Mouse (Mus musculus) gastrocnemius, adult 2 months (tissue): ENCODE measurements around the gene Foxp4. TPM values are rescaled to one million over a fixed set of nuclear protein-coding genes. Genes with fewer than 3 reads are reported as not detected.

Experiments
- DNase-seq: peaks from one replicate; pipeline ENCODE4 v3.0.0; 2022
- H3K27ac ChIP-seq: fragments of 200-600 bp; 2 replicates; pipeline ENCODE4 v1.8.1; 2022; ENCODE audit warnings: mild to moderate bottlenecking
- H3K4me3 ChIP-seq: fragments of 200-600 bp; 2 replicates; pipeline ENCODE4 v1.8.1; 2022; ENCODE audit warnings: mild to moderate bottlenecking, moderate library complexity
- CTCF ChIP-seq: fragments of 200-600 bp; IDR thresholded peaks from 2 replicates; pipeline ENCODE4 v1.8.1; 2022; ENCODE audit warnings: antibody characterized with exemption, mild to moderate bottlenecking, moderate library complexity
- intact Hi-C: fragments of 180-260 bp; cut with DNase I; formaldehyde crosslinking; loops from one replicate; pipeline ENCODE4 v1.15.1; 2025
- total RNA-seq, 2 experiments: library from RNA; stranded (reverse); gene quantifications; 2 replicates each; pipeline ENCODE4 v1.2.3; 2021

The Foxp4 gene
- total RNA-seq, 2 experiments from 2014 or later, result 7.3 to 7.9 TPM

DNA sequence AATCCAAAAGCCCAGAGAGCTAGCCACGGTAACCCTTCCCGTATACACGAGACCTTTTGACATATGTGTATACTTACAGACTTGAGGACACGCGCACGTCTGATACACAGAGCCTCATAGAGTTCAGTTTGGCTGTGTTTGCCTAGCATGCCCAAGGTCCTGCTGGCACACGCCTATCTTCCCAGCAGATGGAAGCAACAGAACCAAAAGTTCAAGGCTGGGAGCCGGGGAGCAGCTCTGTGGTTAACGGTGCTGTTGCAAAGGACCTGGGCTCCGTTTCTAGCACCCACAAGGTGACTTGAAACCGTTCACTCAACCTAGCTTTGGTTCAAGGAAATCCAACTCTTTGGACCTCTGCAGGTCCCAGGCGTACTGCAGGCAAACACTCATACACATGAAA, 25.0 kb upstream of the Foxp4 start:
- intact Hi-C loops, result no loop called here
- Histone ChIP-seq H3K4me3 (no peak overlapping the region), H3K27ac (no peak overlapping the region)
- TF ChIP-seq CTCF, result no peak
- DNase-seq, result no peak

DNA sequence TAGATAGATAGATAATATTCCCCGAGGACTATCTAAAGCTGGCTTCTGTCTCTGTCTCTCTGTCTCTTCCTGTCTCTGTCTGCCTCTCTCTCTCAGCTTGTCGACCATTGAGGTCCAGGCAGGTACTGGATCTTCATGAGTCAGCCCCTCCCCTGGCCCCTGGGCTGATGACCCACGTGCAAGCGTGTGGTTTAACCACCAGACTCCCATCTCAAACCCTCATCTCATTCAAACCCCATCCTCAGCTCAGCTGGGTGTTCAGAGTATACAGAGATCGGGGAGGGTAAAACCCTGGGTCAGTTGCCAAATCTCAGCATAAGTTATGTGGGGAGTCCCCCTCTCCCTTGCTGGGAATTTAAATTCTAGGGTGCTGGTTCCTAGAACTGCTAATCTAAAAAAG, 24.3 kb upstream of the Foxp4 start:
- DNase-seq, result no peak
- no peak overlapping the region for H3K27ac ChIP-seq
- H3K4me3 ChIP-seq, result no peak overlapping the region
- intact Hi-C loops, result no loop called here
- TF ChIP-seq CTCF, result no peak

DNA sequence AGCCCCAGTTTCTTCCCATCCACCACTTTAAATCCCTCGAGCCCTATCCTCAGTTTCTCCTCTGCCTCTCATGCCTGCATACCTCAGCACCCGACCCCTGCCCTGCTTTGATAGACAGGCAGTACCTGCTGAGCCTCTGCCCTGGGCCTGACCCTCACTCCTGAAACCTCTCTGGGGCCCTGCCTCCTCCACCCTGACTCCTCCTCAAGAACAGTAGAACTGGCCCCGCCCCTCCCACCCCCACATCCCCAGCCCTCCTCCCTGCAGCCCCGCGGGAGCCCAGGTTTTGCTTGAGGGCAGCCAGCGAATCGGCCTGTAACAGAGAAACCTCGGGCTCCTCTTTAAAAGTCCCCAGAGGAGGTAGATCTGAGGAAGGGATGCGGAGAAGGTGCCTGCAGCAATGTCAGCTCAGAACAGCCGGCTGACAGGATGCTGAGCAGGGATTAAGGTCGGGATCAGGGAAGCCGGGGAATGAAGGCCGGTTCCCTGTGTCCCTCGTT, 22.5 kb upstream of the Foxp4 start:
- intact Hi-C loops, result no loop called here
- DNase-seq, result no peak
- Histone ChIP-seq H3K4me3 (0 out of 2 replicates have a peak overlapping the region, but pooled peaks have one; percentile 24), H3K27ac (no peak overlapping the region)
- TF ChIP-seq CTCF, result no peak

DNA sequence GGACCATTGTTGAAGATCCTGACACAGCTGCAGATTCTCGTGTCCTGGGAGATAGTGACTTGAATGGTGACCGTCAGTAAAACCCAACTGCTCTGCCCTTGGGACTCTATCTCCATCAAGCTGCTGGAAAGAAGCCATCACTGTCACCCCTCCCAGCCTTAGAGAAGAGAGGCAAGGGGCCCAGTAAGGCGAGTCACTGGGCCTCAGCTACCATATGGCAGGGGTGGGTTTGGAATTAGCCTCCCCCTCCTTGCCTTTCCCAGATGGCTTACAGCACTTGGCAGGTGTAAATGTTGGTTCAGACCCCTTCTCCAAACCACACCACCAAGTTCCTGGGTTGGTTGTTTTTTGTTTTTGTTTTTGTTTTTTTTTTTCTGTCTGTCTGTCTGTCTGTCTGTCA, 21.7 kb upstream of the Foxp4 start:
- no peak for TF ChIP-seq CTCF
- Histone ChIP-seq H3K4me3 (no peak overlapping the region), H3K27ac (no peak overlapping the region)
- intact Hi-C loops, result no loop called here
- DNase-seq, result no peak

DNA sequence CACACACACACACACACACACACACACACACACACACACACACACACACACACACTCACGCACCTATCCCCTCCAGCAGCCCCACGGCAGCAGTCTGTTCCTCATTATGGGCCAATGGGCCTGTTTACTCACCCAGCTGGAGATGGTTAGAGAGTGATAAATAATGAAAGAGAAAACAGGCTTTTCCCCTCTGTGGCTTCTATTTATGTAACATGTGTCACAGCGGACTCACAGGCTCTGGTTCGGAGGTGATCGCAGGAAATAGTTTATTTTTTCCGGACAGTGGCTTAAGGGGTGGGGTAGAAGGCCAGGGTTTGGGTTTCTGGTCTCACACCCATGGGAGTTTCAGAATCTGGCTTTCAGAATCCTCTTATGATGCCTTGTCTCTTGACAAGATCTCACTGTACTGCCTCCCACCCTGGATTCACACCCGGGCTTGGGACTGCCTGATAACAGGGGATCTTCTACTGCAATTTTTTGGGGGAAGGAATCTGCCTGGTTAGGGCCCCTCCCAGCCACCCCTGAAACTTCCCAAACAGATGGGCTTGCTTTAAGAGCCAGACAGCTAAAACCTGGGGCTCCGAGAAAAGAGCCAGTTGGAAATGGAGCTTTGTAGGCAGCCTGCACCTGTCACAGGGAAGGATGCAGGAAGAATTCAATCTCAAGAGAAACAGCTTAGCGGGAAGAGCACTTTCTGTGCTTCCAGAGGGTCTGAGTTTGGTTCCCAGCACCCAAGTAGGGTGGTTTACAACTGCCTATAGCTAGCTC, 18.8 kb upstream of the Foxp4 start:
- no peak for DNase-seq
- intact Hi-C loops, result no loop called here
- no peak for TF ChIP-seq CTCF
- H3K27ac ChIP-seq, result no peak overlapping the region
- no peak overlapping the region for H3K4me3 ChIP-seq

DNA sequence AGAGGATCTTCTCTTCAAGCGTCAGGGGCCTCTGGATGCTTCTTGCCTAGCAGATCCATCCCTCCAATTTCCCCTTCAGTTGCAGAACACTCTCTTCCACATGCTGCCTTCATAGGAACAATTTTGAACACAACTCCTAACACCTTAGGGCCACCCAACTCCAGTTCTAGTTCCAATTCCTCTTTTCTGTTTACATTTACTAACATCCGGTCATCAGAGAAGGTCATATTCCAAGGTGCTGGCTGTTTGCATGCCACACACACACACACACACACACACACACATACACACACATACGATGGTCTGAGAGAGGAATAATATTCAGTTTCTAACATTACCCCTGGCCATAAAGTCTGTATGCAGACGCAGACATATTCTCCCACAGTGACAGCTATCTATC, 17.6 kb upstream of the Foxp4 start:
- TF ChIP-seq CTCF, result no peak
- Histone ChIP-seq H3K4me3 (no peak overlapping the region), H3K27ac (no peak overlapping the region)
- intact Hi-C loops, result no loop called here
- no peak for DNase-seq

DNA sequence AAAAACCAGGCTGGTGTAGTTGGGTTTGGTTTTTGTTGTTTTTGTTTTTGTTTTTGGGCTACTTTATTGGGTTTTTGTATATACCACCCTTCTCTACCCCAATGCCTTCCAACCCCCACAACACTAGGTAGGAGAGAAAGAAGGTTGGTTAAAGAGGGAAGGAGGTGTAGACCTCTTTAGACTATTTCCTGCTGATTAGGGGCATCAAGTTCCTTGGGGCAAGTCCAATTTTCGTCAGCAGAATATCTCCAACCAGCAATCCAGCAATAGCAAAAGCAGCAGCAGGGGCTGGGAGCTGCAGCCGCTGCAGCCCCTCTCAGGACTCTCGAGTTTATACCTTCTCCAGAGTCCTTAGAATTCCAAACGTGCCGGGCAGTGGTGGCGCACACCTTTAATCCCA, 14.4 kb upstream of the Foxp4 start:
- no peak for DNase-seq
- no peak for TF ChIP-seq CTCF
- intact Hi-C loops, result no loop called here
- Histone ChIP-seq H3K4me3 (no peak overlapping the region), H3K27ac (no peak overlapping the region)

DNA sequence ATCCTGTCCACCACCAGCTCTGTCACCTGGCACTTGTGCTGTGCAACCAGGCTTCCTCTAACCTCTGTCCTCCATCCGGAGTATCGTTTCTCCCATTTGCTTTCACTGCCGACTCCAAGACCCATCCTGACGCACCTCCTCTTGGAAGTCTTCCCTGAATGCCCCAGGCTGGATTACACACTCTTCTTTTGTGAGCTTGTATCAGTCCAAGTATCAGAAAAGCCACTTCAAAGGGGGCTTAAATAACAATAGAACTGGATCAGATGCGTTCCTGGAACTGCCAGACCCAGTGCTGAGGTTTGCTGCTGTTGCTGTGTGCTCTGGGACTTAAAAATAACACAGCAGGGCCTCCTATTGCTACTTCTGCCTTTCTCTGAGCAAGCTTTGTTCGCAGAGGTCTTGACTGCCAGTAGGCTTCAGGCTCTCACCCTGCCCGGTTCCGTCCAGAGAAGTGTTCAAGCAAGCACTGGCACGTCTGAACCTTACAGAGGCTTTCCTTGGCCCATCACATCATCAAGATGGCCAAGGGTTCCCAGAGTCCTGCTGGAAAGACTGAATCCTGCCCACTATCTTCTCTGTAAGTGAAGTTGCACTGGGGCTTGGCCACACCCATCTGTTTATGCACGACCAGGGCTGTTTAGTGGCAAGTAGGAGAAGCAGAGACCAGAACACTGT, 13.6 kb upstream of the Foxp4 start:
- no peak for DNase-seq
- Histone ChIP-seq H3K4me3 (no peak overlapping the region), H3K27ac (no peak overlapping the region)
- intact Hi-C loops, result no loop called here
- TF ChIP-seq CTCF, result no peak

DNA sequence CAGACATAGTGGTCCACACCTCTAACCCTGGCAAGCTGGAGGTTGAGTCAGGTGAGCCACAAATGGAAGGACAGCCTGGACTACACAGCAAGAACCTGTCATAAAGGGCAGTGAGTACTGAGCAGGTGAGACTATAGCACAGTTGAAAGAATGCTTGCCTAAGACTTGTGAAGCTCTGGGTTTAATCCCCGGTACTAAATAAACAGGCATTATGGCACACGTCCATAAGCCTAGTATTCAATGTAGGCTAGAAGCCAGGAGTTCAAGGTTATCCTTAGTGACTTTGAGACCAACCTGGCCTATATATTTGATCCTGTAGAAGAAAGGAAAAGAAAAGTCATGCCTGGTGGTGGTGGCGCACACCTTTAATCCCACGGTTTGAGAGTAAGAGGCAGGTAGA, 12.1 kb upstream of the Foxp4 start:
- no peak for DNase-seq
- intact Hi-C loops, result no loop called here
- H3K4me3 ChIP-seq, result no peak overlapping the region
- no peak for TF ChIP-seq CTCF
- no peak overlapping the region for H3K27ac ChIP-seq

DNA sequence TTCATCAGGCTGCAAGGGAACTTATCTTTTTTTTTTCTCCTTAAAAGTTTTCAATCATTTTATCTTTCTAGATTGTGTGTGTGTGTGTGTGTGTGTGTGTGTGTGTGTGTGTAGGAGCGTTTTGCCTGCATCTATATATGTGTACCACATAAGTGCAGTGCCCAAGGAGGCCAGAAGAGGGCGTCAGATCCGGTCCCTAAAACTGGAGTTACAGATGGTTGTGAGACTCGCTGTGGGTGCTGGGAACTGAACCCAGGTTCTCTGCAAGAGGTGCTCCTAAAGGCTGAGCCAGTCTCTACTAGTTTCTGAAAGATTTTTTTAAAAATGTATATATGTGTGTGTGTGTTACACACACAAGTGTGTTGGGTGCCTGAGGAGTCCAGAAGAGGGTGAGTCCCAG, 5.0 kb upstream of the Foxp4 start:
- DNase-seq, result no peak
- Histone ChIP-seq H3K27ac (no peak overlapping the region), H3K4me3 (no peak overlapping the region)
- TF ChIP-seq CTCF, result no peak
- intact Hi-C loops, result no loop called here

DNA sequence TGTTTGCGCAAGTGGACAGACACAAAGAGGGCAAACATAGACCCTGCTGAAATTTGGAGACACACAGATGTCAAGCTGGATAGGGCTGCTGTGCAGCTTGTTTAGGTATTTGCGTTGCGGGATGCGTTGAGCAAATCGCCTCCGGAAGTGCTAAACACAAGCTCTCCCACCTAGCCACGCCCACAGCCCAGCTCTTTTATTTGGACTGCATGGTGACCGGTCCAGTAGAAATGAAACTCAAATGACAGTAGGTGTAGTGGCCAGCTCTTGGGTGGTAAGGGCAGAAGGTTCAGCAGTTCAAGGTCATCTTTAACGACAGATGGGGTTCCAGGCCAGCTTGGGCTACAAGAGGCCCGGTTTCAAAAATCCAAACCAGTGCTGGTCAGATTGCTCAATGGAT, 1.5 kb upstream of the Foxp4 start:
- no peak for DNase-seq
- TF ChIP-seq CTCF, result no peak
- H3K27ac ChIP-seq, result no peak overlapping the region
- no peak overlapping the region for H3K4me3 ChIP-seq
- intact Hi-C loops, result loop anchor here (2.0 kb wide), 2 partner anchors 49 to 119 kb away; no protein-coding TSS in a partner anchor

DNA sequence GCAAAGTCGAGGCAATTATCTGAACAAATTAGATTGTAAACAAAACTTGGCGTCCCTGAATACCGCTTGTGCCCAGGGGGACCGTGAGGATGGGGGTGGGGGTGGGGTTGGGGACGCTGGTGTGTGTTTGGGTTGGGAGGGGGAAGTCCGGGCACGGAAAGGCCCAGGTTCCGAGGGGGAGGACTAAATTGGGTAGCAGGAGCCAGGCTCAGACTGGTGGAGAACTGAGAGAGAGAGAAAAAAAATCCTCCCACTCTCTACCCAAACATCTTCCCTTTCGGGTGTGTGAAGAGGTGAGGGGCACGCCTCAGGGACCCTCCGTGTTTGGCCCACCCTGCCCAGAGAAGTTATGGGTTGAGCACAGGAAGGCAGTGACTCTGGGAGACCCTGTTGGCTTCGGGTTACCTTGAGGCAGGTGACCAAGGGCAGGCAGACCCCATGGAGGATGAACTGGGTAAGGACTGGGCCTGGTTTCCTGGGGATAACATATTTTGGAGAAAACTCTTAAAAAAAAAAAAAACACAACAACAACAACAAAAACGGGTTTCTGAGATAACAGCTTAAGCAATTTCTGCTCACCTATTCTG, 988 bp upstream of the Foxp4 start:
- H3K4me3 ChIP-seq, result peak overlapping the region; percentile 97
- H3K27ac ChIP-seq, result peak overlapping the region; percentile 91
- intact Hi-C loops, result loop anchor here (2.0 kb wide), 2 partner anchors 49 to 119 kb away; no protein-coding TSS in a partner anchor
- no peak for DNase-seq
- no peak for TF ChIP-seq CTCF
